Mouse (Mus musculus) urinary bladder, postnatal 10 days (tissue): ENCODE data around the gene Mymx.

ENCODE experiments used
- DNase-seq: peaks from one replicate; pipeline ENCODE4 v3.0.0; 2022; ENCODE audit warnings: low spot score

Gene Mymx

GRCm38 (mm10) chr17:45610144-45610866, 8.4 kb upstream of the Mymx start:
- no peak for DNase-seq

DNA sequence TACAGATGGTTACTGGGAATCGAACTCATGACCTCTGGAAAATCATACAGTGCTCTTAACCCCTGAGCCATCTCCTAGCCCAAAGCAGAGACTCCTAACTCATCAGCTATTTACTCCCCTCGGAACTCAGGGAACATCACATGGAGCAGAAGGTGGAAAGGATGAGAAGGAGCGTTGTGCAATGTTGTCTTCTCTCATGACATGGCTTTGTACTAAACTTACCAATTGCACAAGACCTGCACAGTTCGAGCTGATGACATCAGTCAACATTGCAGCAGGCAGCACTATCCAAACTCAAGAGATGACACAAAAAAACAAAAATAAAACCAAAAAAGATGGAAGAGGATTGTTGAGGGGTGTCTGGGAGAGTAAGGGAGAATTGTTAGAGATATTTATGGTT, 6.5 kb upstream of the Mymx start:
- no peak for DNase-seq

DNA sequence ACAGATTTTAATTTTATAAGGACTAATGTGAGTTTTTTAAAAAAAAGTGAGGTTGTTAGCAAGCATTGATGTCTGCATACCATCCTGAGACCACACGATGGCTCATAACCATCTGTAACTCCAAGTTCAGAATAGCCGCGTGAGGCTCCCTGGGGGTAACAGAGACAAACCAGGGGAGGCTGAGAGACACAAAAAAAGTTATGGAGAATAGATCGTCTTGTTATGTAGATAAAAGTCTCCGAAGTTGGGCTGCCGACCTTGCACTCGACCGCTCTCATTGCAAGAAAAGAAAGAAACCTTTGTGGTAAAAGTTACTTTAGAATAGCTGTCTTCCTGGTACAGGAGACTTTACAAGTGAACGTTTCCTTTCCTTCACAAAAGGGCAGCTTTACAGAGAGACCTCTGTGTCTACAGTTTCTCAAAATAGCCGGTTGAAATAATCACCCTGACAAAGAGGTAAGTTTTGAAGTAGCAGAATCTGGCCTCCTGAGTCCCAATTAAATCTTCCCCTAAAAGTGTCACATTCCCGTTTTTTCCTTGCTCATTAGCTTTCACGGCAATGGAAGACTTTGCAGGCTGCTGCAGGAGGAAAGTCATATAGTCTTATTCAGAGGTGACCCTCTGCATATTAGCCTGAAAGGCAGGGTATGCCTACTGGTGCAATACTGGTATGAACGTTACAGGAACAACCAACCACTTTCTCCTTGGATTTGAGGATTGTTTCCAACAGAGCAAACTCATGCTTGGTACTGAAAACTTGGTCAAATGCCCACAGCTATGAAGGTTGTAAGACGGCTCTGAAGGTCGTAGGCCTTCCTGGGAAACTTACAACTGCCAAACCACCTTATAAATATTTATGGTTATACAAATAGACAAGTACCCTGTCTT, 5.3 kb upstream of the Mymx start:
- no peak for DNase-seq

GRCm38 (mm10) chr17:45602984-45603383, 1.1 kb upstream of the Mymx start:
- no peak for DNase-seq

DNA sequence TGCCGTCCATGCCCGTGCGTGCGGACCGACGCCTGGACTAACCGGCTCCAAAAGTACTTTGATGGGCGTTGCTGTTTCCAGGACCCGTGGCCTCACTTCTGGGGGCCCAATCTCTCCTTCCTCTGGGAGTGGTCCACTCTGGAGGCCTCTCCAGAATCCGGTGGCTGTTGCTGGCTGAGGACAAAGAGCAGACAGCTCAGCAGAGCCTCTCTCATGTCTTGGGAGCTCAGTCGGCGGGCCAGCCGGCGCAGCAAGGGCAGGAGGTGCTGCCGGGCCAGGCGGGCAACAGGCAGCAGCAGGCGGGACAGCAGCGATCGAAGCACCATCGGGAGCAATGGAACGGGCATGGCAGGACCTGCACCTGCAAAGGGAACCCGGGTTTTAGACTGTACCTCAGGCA, 577 bp downstream of the Mymx start:
- DNase-seq = no peak

DNA sequence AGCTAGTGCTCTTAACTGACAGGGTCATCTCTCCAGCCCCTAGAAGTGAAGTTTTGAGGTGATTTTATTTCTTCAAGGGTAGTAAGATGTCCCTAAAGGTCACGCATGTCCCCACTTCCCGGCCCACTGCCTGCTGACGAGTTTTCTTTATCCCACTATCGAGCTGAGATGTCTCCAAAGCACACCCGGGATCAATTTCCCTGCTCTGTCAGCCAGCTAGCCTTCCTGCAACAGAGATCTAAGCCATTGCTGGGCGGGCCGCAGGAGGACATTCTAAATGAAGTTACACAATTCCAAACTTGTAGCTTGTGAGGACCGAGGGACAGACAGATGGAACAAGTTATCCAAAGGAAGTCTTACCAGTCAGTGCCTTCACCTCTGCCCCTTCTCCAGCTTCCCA, 1.6 kb downstream of the Mymx start:
- DNase-seq = no peak

DNA sequence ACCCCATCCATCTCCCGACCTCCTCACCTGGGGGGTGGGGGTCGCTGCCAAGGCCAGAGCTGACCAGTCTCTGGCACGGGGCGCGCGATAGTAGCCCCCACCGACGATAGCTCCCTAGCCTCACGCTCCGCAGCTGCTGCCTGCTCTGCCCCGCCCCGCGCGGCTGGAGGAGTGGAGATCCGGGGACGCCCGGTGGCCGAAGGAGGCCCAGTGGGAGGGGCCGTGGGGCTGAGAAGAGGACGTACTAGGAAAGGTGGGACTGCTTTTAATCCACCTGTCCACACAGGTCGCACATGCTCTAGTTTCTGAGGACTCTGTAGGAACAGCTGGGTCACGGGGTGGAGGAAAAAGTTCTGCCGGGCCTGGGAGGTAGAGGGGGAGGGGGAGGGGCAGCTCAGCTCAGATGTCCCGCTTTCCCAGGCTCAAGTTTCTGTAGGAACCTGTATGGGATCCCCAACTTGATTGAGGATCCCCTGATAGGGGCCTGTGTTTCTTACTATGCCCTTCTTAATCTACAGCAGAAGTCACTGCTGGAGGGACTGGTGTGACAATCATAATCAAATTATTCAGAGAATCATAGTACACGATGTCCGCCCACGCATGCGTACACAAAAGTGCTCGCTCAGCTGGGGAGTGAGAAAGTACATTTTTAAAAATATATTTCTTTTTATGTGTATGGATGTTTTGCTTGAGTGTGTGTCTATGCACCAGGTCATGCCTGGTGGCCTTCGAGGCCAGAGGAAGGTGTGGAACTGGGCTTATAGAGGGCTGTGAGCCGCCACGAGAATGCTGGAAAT, 2.3 kb downstream of the Mymx start, which contains the start of gene Slc29a1:
Slc29a1 (minus strand) TSS at position 161 of the 797 bp plus-strand sequence.
- no peak for DNase-seq

DNA sequence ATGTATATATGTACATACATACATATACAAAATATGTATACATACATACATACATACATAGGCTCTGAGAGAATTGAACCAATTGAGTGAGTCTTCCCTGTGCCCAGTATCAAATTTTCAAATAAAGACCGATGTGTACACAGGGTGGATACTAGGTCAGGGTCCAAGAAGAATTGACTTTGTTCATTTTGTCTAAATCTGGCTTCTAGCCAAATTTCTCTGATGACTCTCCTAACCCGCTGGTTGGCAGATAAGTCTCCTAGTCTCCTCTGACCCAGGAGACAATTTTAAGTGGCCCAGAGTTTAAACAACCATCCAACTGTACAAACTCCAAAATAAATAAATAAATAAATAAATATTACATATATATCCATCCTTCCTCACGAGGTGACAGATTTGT, 3.0 kb downstream of the Mymx start:
- no peak for DNase-seq

DNA sequence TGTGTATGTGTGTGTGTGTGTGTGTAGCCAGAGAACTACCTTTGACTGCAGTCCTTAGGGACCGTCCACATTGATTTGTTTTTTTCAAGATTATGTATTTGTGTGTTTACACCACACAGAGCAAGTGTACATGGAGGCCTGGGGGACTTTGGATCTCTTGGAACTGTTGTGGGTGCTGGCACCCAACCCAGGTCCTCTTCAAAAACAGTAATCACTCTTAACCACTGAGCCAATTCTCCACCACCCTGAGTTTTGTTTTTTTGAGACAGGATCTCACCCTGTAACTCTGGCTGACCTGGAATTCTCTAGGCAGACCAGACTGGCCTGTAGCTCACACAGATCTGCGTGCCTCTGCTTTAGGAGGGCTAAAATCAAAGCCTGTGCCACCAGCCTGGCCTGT, 3.5 kb downstream of the Mymx start:
- DNase-seq = no peak

DNA sequence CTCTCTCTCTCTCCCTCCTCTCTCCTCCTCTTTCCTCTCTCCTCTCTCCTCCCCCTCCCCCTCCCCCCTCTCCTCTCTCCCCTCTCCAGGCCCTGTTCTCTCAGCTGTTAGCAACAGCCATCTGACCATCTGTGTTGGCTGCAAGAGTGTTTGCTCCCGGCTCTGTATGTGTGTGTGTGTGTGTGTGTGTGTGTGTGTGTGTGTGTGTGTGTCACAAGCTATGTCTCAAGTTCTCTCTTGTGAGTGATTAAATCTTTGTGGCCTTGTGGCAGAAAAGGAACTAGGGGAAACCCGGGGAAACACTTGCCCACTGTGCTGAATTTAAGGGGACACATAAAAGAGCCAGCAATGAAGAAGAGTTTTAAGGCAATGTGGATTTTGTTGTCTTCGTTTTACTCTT, 4.1 kb downstream of the Mymx start:
- DNase-seq = no peak

DNA sequence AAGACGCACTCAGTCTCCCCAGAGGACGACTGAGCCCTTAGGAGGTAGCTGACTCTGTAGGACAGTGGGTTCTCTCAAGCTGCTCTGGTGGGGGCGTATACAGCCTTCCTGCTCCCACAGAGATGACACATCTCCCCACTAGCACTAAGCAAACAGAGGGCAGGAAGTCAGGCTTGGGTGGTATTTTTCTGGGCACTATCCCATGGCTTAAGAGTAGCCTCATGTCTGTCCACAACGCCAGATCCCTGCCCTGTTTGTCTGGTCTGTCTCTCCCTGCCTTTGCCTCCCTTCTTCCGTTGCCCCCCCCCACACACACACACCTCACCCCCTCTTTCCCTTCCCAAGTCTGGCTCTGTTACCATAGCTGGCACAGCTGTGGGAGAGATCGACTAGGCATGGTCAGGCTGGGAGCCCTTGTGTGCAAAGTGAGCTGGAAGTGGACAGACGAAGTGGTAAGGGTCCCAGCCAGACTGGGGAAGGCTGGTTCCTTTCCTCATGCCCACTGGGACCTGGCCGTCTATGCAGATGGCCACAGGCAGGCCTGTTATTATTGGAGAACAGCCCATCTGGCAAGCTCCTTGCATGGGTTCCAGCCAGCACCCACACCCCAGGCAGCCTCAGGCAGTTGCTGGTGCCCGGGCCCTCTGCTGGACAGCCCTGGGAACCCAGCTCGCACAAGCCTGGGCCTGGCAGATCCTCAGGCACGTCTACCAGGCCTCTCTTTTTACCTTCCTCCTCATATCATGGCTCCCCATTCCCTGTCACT, 5.1 kb downstream of the Mymx start:
- no peak for DNase-seq

DNA sequence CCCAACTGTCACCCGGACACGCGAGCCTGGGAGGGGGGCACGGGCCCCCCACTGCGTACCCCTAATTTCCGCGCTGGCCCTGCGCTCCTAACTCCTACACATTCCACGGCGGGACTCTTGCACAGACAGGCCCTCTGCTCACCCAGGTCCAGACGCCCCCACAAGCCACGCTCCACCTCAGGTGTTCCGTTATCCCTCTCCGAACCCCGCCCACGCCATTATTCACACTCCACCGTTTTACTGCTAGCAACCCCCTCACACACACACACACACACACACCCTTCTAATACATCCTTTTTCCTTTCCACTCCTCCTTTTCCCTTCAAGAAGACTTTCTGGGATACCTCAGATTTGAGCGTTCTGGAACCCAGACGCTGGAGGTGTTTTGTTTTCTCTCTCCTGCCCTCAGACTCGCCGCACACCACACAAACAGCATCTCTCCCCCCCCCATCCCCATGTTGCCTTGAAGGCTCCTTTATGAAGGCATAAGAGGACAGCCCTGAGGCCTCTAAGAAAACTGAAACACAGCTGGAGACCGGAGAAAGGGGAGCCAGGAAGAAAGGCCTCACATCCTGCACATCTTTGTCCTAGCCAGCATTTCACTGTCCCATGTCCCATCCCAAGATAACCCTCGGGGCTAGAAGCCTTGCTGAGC, 6.0 kb downstream of the Mymx start:
- DNase-seq = no peak

DNA sequence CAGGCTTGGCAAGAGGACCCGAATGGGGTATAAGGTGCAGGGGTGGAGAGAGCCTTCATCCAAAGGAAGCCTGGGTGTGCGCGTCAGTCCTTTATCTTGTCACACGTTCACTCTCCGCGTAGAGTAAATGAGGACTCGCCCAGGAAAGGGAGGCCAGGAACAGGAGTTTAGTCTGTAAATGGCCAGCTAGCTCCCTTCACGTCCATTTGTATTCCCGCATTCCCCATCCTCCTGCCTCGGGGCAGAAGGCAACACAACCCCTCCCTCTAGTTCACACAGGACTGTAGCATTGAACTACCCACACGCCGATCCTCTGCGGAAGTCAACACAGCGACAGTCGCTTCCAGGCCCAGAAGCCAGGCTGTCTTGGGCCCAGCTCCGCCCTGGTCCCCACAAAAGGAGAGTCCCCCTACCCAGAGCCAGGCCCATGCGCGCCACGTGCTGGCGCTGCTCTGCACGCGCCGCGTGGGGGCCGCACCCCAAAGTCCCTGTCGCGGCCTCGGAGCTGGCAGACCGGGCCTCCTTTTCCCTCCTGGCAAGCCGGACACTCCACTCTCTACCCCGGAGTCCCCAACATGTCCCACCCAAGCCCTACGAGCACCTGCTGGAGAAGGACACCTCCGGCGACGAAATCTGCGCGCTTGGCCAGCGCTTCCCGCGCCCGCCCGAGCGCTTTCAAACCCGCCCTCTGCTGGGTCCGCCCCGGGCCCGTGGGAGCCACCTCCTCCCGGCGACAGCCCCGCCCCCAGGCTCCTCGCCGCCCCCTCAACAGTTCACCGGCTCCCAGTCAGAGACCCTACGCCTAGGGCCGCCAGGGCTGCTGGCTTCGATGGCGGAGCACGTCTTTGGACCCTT, 6.8 kb downstream of the Mymx start:
- DNase-seq = no peak

- DNase-seq = no peak
Measured at GRCm38 (mm10) chr17:45594195-45594594, 7.7 kb downstream of the Mymx start.

DNA sequence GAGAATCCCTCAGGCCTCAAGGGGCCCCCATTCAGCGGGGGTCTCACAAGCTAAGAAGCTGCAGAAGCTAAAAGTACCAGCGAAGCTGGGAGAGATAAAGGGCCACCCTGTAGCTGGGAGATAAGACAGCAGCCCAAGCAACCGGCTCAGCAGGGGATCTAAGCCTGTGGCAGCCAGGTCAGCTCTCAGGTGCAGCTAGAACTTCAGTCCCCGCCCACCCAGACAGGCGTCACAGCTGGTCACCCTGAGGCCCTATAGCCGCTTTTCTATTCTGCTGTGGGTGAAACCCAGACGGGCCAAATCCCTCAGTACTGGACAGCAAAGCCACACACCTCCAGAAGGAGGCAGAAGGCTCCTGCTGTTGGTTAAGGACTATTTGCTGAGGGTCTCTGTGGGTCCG, 8.4 kb downstream of the Mymx start:
- no peak for DNase-seq

DNA sequence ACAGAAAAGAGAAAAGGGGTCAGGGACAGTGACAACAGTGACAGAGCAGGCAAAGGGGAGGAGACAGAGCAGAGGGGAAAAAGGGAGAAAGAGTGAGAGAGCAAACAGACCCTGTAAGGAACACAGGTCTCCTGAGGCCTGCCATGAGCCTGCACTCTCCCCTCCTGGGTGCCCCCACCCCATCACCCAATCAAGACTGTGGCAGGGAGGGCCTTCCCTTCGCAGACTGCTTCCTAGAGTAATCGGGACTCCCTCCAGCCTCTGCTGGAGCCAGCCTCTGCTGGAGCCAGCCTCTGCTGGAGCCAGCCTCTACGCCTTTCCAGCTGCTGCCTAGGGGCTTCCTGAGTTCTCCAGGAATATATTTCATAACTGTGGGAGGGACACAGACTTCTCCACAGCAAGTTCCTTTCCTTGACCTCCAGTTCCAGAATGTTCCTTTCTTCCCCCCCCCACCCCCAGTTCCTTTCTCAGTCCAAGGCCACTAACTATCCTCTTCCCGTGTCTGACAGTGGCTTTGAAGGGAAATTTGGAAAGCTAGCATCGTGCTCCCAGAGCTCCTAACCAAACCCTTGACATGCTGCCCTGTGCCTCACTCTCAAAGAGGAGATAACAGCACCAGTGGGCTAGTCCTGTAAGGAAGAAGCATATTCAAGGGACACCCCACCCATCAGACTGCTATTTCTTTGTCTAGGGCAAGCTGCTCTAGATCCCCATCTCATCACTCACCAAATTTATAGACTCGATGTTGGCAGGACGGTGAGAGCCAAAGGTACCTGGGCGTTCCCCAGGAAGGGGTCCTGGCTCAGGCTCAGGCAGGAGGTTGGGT, 9.1 kb downstream of the Mymx start:
- no peak for DNase-seq

DNA sequence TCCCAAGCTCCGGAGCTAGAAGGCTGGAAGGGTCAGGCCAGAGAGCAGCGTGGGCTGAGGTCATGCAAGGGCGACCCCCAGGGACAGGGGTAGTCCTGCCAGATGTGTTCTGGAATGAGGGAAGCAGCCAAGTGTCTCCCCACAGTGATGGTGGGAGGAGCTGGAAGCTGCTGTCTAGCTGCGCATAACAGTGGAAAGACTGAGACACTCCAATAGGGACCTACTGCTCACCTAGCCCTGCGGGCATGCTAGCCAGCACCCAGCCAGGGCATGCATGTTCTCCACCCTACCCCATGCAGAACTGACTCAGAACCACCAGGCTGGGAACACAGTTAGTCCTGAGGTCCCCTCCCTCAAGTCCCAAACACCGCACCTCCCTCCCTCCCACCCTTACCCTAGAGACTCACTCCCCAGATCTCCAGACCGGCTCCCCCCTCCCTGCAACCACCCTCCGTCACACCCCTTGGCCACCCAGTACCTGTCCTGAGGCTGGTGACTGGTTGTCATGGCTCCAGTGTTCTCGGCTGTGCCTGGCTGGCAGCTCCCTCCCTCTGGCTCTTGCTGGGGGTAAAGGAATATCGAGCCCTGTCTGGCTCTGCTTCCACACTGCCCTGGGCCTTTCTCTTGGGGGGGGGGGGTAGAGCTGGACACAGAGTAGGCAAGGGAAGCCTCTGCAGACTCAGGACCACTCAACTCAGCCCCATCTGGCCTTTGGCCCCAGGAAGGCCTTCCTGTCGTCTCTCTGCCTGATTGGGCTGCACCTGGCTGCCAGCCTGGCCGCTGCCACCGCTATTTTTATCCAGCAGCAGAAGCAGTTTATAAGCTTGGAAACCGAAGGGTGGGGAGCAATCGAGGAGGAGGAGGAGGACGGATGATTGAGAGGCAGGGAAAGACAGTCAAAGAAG, 9.9 kb downstream of the Mymx start:
- no peak for DNase-seq

DNA sequence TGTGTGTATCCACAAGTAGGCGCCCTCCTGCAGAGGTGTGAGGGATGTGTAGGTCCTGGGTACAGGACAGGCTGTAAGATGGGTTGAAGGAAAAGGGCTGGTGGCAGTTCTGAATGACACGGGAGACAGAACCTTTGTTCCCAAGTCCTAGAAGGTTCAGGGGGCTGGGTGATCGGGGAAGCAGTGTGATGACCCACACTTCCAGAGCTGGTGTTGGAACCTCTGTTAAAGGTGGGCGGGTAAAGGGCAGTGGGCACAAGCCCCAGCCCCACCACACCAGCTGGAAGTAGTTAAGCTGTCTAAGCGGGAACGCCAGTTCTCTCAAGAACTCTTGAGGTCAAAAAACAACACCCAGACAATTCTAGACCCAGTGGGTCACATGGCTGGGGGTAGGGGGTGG, 11.5 kb downstream of the Mymx start:
- no peak for DNase-seq
